Mouse (Mus musculus): Measurements from ENCODE around the gene Eef2.

Gene Eef2

GRCm38 (mm10) chr10:81176466-81177271 is at the start of gene Eef2:
Gene Eef2 (plus strand): TSS chr10:81176631.
- DNase-seq, result peak; percentile 99

DNA sequence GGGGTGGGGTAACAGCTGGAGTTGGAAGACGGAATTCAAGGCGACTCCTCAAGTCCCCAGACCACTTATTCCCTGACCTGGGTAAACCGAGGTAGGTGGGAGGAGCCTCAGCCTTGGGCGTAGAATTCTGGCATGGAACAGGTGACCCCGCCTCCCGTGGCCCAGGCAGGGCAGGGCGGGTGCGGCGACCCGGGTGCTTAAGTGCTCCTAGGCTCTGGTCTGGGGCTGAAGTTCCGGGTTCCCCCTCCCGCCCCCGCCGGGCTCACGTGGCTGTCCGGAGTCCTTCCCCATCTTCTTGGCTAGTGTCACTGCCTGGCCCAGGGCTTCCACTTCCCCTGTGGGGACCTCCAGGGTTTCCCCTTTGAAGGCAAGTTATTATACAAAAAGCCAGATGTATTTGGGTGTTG is 42.2 kb upstream of the Eef2 start:
- peak; percentile 54 for DNase-seq

- DNase-seq, result peak; percentile 67
These were observed 41.3 kb upstream of the Eef2 start, which contains the start of gene Zbtb7a for GRCm38 (mm10) chr10:81134966-81135681. Gene Zbtb7a (plus strand): TSS chr10:81135220.

GRCm38 (mm10) chr10:81135831-81136705 is 40.4 kb upstream of the Eef2 start:
- peak; percentile 78 for DNase-seq

- DNase-seq, result peak; percentile 89
These were observed 39.7 kb upstream of the Eef2 start for GRCm38 (mm10) chr10:81136706-81137231.

DNA sequence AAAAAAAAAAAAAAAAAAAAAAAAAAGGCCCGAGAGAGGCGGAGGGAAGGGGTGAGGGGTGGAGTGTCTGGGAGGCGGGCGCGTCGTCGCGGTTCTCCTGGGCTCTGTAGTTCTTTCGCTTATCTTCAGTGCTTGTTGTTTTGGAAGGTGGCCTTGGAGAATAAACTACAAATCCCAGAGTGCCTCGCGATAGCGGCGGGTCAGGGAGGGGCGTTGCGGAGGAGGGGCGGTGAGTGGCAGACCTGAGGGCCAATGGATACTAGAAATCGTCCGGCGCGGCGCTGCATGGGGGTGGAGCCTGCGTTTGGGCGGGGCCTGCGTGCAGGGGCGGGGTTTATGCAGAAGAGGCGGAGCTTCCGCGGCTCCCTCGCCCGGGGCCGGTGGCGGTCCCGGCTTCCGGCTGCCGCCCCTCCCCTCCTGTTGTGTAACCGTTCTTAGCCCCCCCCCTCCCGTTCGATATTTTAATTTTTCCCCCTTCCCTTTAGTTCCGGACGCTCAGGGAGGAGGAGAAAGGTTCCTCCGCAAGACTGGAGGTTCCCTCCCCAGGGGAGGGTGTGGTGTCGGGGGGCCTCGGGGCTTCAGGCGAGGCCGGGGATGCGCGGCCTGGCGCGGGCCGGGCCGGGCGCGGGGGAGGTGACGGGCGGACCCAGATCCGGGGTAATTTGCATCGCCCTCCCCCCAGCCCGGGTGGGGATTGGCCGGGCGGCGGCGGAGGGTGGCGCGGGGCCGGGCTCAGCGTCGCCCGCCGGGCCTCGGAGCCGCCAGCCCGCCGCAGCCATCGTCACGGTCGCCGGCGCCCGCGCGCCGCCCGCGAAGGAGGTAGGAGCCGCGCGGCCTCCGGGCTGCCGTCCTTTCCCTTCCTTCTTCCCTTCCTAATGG is 38.9 kb upstream of the Eef2 start:
- DNase-seq, result peak; percentile 99

- no peak for DNase-seq
These were observed 38.2 kb upstream of the Eef2 start for GRCm38 (mm10) chr10:81138131-81138782.

DNA sequence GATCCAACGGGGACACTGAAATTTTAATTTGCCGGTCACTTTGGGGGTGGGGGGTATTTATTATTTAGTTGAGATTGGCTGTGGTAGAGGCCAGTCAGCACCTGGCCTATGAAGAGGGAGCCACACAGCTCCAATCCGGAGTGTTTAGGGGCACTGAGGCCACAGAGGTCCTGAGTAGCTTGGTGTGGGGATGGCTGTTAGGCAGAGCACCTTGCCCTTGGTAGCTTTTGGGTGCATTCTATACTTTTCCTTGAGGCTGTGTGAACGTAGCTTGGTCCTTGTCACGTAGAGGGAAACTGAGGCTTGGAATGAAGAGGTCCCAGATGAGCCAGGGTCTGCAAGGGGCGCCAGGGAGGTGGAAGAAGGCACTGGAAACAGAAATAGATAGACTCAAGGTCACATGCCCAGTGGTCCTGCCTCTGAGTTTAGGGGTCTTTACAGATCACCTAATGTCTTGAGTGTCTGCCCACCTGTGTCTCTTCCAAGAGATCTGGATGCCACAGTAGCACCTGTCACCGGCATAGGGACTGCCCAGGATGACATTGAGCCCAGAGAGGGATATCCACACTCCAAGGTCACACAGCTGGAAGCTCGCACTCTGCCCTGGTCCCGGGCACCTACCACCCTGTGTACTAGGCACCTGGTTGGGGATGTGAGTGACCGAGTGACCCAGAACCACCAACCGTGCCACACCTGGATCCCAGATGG is 37.5 kb upstream of the Eef2 start:
- no peak for DNase-seq

DNA sequence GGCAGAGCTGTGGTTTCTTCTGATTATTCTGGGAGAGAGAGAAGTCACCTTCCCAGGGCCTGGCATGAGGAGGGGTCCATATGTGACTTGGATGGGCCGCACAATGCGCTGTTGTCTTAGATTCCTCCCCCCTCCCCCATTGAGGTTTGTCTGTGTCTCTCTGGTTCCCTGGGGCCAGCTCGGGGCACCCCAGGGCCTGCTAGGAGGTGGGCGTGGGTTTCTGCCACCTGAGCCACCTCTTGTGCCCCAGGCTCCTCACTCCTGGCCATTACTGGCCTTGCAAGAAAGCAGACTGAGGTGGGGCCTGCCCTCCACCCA is 36.9 kb upstream of the Eef2 start:
- DNase-seq, result no peak

DNA sequence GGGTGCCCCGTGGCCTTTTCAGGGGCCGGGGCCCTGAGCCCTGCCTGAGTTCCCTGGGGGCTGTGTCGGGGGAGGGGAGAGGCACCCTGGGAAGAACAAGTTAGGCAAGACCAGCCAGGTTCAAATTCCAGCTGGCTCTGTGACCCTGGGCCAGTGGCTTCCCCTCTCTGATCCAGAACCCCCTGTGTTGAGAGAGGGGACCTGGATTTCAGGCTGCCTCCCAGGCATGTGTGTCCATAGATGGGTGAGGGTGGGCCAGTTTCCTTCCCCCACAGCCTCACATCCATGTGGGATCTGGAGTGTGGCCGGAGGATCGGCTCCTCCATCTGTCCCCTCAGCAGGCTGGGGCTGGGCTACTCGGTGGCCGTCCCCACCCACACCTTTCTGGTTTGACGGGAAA is 36.4 kb upstream of the Eef2 start:
- DNase-seq, result no peak

GRCm38 (mm10) chr10:81140717-81141454 is 35.5 kb upstream of the Eef2 start:
- peak; percentile 45 for DNase-seq

- no peak for DNase-seq
These were observed 34.8 kb upstream of the Eef2 start for GRCm38 (mm10) chr10:81141455-81142210.

GRCm38 (mm10) chr10:81142551-81142981 is 33.9 kb upstream of the Eef2 start:
- DNase-seq, result no peak

DNA sequence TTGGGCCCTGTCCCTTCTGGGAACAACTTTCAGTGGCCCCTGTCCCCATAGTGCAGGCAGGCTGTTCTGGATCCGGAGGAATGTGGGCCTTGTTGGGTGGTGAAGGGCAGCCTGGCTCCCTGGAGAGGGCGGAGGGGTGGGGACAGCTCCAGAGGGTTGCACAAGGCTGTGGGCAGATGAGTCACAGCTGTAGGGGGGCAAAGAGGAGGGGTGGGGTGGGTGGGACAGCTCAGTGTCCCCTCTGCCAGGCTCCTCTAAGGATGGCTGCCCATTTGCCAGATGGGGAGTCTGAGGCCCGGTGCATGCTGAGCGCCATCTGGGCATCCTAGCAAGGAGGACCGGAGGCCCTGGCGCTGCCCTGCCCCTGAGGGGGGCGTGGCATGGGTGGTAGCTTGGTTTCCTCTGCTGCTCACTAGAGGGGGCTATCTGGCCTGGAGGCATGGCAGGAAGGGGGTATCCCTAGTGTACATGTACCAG is 33.2 kb upstream of the Eef2 start:
- no peak for DNase-seq

- no peak for DNase-seq
These were observed 32.5 kb upstream of the Eef2 start for GRCm38 (mm10) chr10:81143845-81144437.

- DNase-seq, result no peak
These were observed 31.8 kb upstream of the Eef2 start for GRCm38 (mm10) chr10:81144667-81145066.

DNA sequence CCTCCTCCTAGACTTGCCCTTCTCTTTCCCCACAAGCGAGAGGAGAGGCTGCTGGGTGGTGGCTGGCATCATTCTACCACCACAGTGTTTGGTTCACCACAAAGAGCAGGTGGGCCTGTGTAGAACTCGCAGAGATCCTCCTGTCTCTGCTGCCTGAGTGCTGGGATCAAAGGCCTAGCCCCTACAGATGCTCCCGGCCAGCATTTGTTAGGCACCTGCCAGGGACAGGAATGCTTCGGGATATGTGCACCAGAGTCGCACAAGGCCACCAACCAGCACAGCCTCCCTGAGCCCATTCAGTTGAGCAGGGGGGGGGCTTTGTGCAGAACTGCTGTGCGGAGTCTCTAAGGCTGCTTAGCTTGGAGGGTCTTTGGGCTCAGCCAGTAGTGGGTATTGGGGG is 31.1 kb upstream of the Eef2 start:
- no peak for DNase-seq

DNA sequence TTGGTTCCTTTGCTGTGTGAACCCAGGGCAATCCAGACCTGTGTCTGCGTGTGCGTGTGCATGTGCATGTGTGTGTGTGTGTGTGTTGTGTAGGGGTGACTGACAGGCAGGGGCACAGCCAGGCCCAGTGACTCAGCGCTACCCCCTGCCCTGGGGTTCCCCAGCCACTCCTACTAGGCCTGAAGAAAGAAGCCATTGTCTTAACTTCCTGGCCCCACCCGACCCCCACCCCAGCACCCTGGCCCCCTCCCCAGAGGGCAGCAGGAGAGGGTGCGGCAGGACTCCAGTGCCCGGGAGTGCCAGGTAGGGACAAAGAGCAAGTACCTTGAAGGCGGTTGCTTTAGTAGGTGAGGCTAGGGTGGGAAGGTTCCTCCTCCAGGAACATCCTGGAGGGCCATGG is 30.7 kb upstream of the Eef2 start:
- no peak for DNase-seq

GRCm38 (mm10) chr10:81146296-81146695 is 30.1 kb upstream of the Eef2 start:
- DNase-seq, result no peak

Measured in thymus, postnatal 4 days (tissue).